Mouse (Mus musculus) thymus, postnatal 0 days (tissue): ENCODE results near the gene Gm49776. TPM values are rescaled to one million over a fixed set of nuclear protein-coding genes. Genes with fewer than 3 reads are reported as not detected.

ENCODE experiments used
- DNase-seq: peaks from one replicate; pipeline ENCODE4 v3.0.0-alpha.2; 2015; ENCODE audit warnings: low spot score
- polyA plus RNA-seq: library from polyadenylated mRNA; unstranded; fragments of >200 nt; fragmentation: Nextera tagmentation; extraction: Ambion mirVana; gene quantifications from 2 replicates; pipeline ENCODE4 v1.2.1, GENCODE M21; 2015

Gene Gm49776
- polyA plus RNA-seq, 1 experiment from 2014 or later, result 6.3 TPM

DNA sequence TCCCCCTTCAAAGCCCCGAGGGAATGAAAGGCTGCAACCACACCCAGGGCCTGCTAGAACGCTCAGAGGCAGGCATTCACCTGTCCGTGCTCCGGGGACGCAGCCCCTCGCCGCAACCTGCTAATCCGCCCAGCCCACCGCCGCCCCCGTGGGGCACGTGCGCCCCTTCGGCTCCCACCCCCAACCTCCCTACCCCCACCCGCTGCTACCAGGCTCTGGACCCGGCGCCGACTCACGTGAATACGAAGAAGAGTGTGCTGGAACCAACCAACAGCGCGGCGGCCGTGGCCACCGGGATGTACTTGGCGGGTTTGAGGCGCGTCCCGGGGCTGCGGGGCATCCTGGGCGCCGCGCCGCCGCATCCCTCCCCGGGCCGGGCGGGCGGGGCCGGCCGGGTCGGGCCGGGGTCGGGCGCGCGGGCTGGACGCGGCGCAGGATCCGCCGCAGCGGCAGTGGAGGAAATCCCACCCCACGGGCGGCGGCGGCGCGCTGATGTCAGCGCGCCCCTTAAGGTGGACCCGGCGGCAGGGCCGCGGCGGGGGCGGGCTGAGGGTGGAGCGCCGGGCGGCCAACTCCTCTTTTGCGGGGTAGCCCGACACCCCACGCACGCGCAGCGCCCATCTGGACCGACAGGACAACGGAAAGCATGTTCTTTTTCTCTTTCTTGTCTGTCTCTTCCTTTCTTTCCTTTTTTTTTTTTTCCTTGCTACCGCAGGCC is 23.3 kb downstream of the Gm49776 start, which contains the start of gene Zdhhc8:
TSS of gene Zdhhc8 (minus strand) at position 466 of the 718 bp plus-strand sequence.
- peak; percentile 74 for DNase-seq

GRCm38 (mm10) chr16:18233919-18234670 is 24.0 kb downstream of the Gm49776 start:
- DNase-seq, result peak; percentile 26

DNA sequence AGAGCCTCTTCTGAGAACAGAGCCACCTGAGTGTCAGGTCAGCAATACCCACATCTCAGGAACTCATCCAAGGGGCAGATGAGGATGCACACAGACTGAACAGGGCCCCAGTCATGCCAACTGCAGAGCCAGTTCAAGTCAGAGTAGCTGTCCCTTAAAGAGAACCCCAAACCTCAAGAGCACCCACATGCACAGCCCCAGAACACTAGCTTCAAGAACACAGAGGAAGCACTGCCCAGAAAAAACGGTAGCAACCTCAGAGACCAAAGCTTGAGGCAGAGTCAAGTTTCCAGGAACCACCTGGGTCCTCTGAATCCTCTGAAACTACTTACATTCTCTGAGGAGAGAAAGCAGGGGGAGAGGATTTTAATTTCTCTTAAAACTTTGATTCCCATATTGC is 24.7 kb downstream of the Gm49776 start:
- peak; percentile 72 for DNase-seq

GRCm38 (mm10) chr16:18231451-18231850 is 26.7 kb downstream of the Gm49776 start:
- no peak for DNase-seq

DNA sequence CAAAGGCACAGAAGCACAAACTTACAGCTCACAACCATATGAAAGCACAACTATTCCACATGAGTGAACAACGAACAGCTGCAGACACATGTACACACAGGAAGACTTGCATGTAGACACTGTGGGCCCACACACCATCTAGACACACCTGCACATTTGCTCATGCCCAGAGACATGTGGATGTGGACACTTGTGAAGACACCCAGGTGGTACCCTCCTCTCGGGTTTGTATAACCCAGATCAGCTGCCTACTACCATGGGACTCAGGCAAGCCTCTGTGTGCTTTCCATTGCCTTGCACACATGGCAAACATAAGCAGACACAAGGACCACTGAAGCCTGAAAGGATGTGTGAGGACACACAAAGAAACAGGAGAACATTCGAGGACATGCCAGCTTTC is 27.1 kb downstream of the Gm49776 start:
- DNase-seq, result peak; percentile 76

DNA sequence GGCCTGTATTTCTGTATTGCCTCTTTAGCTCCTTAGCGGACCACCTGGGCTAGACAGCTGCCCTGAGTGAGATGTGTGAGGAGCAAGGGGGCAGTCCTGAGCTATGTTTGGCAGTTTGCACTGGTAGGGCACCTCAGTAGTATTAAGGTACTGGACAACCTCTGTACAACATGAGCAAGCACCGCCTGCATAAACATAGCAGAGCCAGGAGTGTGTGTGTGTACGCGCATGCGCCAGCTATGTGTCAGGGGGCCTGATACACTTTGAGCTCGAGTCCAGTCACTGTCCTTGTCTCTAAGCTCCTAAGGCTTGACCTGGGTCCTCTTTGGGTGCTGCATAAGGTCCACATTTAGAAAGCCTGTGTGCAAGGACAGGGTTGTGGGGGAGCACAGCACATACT is 27.5 kb downstream of the Gm49776 start:
- DNase-seq, result no peak

DNA sequence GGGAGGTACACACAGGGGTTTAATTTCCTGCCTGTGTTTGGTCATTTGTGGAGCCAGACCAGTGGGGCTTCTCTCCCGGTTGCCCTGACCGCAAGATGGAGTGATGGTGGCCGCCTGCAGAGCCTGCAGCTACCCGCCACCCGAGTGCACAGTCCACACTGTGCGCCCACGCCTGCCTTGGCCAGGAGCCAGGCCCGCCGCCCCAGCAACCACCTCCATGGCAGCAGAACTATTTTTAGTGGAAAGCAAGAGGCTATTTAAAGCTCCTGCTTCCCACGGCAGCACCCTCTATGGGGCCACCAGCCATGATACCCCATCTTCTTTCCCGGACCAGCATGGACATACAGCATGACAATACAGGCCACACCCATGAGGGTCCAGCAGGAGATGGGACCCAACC is 28.5 kb downstream of the Gm49776 start:
- no peak for DNase-seq

DNA sequence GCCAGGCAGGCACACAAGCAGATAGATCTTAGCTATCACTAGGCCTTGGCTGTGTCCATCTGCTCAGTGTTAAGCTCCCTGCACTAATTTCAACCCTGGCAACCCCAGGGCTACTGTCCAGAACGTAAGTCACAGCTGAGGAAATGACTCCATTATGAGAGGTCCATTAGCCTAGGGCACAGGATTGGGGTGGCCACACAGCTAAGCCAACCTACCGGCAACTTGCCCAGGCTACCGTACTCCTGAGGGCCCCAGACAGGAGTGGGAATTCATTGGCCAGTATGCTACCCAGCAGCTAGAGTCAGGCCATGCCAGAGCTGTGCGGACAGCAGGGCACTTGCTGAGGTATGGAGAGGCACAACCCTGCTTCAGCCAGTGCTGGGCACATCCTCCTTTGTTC is 29.3 kb downstream of the Gm49776 start:
- DNase-seq, result no peak

DNA sequence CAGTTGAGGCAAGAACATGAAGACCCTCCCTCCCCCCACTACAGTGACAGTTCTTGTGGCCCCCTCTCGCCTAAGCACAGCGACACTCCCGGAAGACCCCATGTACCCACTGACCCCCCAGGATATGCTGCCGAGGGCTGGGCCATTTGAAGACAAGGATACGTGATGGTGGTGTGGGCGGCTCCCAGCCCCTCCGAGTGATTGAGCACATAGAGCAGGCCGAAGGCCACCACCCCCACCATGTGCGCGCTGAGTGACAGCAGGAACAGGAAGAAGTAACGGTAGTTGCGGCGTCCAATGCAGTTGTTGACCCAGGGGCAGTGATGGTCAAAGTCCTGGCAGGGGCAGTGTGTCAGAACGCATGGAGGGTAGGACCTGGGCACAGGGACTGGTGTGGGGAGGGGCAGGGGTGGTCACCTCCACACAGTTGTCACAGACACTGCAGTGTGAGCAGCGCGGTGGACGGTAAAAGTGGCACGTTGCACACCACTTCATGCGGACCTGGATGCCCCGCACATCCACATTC is 30.2 kb downstream of the Gm49776 start:
- DNase-seq, result no peak

DNA sequence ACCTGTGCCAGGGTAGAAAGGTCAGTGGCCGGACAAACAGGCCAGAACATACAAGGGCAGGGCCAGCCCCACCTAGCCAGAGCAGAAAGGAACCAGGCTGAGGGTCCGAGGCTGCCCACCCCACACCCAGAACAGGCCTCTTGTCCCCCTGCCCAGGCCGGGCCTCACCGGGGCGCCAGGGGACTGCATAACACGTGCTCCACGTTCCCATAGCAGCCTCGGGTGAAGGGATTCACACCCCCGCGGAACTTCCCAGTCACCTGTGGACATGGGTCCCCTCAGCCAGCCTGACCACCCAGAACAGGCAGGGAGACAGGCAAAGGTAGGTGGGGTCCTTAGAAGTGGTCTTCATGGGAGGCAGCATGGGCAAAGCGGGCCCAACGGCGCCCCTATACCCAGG is 30.9 kb downstream of the Gm49776 start:
- DNase-seq, result no peak

DNA sequence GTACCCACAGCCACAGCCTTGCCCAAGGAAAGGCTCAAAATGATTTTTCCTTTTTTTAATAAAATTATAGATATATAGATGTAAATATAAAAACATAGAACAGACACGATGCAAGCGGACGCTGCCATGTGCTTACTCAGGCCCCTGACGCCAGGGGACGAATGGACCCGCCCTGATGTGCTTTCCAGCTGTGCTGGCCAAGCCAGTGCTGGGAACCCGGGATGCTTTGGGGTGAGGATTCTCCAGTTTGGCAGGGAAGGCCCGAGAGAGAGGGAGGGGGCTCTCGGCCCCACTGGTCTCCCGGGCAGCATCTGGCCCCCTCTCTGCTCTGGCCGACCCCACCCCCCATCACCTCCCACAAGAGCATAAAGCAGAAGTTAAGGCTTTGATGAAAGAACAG is 35.9 kb downstream of the Gm49776 start:
- DNase-seq, result no peak

GRCm38 (mm10) chr16:18221543-18221898 is 36.6 kb downstream of the Gm49776 start:
- DNase-seq, result peak; percentile 37

- no peak for DNase-seq
These were observed 37.1 kb downstream of the Gm49776 start for GRCm38 (mm10) chr16:18220856-18221542.

DNA sequence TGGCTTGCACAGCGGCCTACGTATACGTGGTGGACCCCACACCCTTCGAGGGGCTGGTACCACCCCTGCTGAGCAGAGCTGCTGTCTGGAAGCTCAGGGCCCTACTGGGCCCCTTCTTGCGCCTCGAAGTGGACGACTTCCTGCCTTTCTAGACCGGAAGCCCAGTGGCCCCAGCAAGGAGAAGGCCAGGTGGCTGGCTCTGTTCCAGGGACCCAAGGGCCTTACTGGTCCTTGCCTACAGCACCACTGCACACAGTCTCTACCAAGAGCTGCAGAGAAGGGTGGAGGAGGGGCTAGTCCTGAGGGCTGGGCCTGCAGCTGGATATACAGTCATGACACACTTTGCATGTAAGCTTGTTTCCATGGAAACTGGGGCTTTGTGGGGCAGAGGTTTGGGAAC is 38.1 kb downstream of the Gm49776 start:
- DNase-seq, result peak; percentile 89

- no peak for DNase-seq
These were observed 39.5 kb downstream of the Gm49776 start for GRCm38 (mm10) chr16:18218580-18218996.

- no peak for DNase-seq
These were observed 40.5 kb downstream of the Gm49776 start, which contains the start of gene Ccdc188 for GRCm38 (mm10) chr16:18217579-18217978. Gene Ccdc188 (plus strand): TSS chr16:18217879.

GRCm38 (mm10) chr16:18214858-18215257 is 43.3 kb downstream of the Gm49776 start:
- no peak for DNase-seq

DNA sequence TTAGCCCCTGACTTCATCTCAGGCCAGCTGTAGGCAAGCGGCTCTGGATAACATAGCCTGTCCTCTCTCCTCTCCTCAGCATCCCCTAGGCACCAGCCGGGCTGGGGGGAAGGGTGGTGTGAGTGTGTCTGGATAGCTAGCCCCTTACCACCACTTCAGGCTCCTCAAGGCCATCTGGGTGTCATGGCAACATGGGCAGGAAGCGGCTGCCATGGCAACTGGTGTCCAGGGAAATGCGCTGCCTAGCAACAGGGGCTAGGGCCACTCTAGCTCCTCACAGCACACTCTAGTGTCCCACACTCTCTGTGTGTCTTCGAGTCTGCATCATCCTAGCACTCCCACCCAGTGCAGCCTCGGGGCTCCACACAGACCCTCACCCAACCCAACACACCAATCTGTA is 44.4 kb downstream of the Gm49776 start:
- DNase-seq, result no peak

- peak; percentile 86 for DNase-seq
These were observed 46.5 kb downstream of the Gm49776 start for GRCm38 (mm10) chr16:18211417-18212171.

GRCm38 (mm10) chr16:18210701-18211416 is 47.3 kb downstream of the Gm49776 start:
- peak; percentile 53 for DNase-seq
